Mouse (Mus musculus) heart, adult 2 months (tissue): ENCODE data around the gene Olfr39. TPM values are rescaled to one million over a fixed set of nuclear protein-coding genes. Genes with fewer than 3 reads are reported as not detected.
"Not testable (repeated sequence)": the region's sequence is repeated elsewhere in the genome, so short reads cannot be mapped to it uniquely, and the experiment has no call there.

Experiments used
- DNase-seq, 2 experiments: peaks; one replicate each; pipeline ENCODE4 v3.0.0; 2021
- H3K27ac ChIP-seq: fragments of 200-600 bp; 2 replicates; pipeline ENCODE4 v1.8.1; 2022
- H3K27me3 ChIP-seq: fragments of 200-500 bp; 2 replicates; pipeline ENCODE4 v1.6.1; 2012; ENCODE audit warnings: mild to moderate bottlenecking, low read length, inconsistent platforms, mixed read lengths; ENCODE audit not compliant: control insufficient read depth, insufficient read depth
- H3K36me3 ChIP-seq: fragments of 200-500 bp; 2 replicates; pipeline ENCODE4 v1.6.1; 2012; ENCODE audit warnings: low read length, inconsistent platforms; ENCODE audit not compliant: control insufficient read depth, insufficient read depth
- H3K4me1 ChIP-seq: fragments of 200-500 bp; 2 replicates; pipeline ENCODE4 v1.6.1; 2011; ENCODE audit warnings: low read length; ENCODE audit not compliant: control insufficient read depth, insufficient read depth
- H3K4me3 ChIP-seq: fragments of 200-600 bp; 2 replicates; pipeline ENCODE4 v1.8.1; 2022
- H3K79me2 ChIP-seq: fragments of 200-500 bp; replicated peaks from 2 replicates; pipeline ENCODE4 v1.6.1; 2012; ENCODE audit warnings: mild to moderate bottlenecking, inconsistent platforms, low read length, moderate library complexity, mixed read lengths; ENCODE audit not compliant: control insufficient read depth, insufficient read depth
- H3K9ac ChIP-seq: fragments of 200-500 bp; 2 replicates; pipeline ENCODE4 v1.6.1; 2012; ENCODE audit warnings: low read depth, mild to moderate bottlenecking, control low read depth, inconsistent platforms, low read length, mixed read lengths
- CTCF ChIP-seq: fragments of 200-600 bp; IDR thresholded peaks from 2 replicates; pipeline ENCODE4 v1.8.1; 2022; ENCODE audit warnings: antibody characterized with exemption, mild to moderate bottlenecking, moderate library complexity
- EP300 ChIP-seq: fragments of 200-500 bp; IDR thresholded peaks from 2 replicates; pipeline ENCODE4 v1.6.1; 2011; ENCODE audit warnings: low read depth, low read length, control low read depth; ENCODE audit not compliant: insufficient read depth
- POLR2A ChIP-seq: fragments of 200-500 bp; IDR thresholded peaks from 2 replicates; pipeline ENCODE4 v1.6.1; 2011; ENCODE audit warnings: mild to moderate bottlenecking, low read depth, low read length, control low read depth; ENCODE audit not compliant: insufficient read depth
- WGBS: fragments of 180-500 bp; shearing (Covaris S2); methylation state at CpG from one replicate; pipeline ENCODE4 v1.1.7; 2018; 5-methylcytosine and 5-hydroxymethylcytosine counted together
- intact Hi-C: fragments of 180-260 bp; cut with DNase I; formaldehyde crosslinking; loops from one replicate; pipeline ENCODE4 v1.15.1; 2025
- long read RNA-seq: library from polyadenylated mRNA; stranded (forward); transcript quantifications from one replicate; pipeline ENCODE4 v2.0.0, GENCODE M21; 2021
- polyA plus RNA-seq: library from polyadenylated mRNA; depleted of rRNA; stranded (reverse); fragments of >200 nt; gene quantifications from 2 replicates; pipeline ENCODE4 v1.2.3, GENCODE M21; 2012; rRNA removed
- total RNA-seq, 2 experiments: library from RNA; stranded (reverse); gene quantifications; 2 replicates each; pipeline ENCODE4 v1.2.3; 2021

Gene Olfr39
- total RNA-seq (not detected), polyA plus RNA-seq (not detected in 2 replicates)
- long read RNA-seq, result 0 reads

GRCm38 (mm10) chr9:20282051-20282450 lies at the start of gene Olfr39:
TSS of gene Olfr39 (plus strand) at chr9:20282351.
- Histone ChIP-seq H3K36me3 (no peaks in the 10 kb centered on the region), H3K4me1 (no peaks in the 10 kb centered on the region), H3K27me3 (no peaks in the 10 kb centered on the region), H3K79me2 (no peaks in the 10 kb centered on the region), H3K4me3 (no peak within 1 kb of the TSS), H3K27ac (no peak within 1 kb of the TSS), H3K9ac (no peak within 1 kb of the TSS)
- no peak for DNase-seq
- WGBS, result 70% methylated on average over 1 of the region's 1 CpGs
- intact Hi-C loops, result no loop called here
- no peak for TF ChIP-seq CTCF
- TF ChIP-seq EP300, result no peak
- no peak for TF ChIP-seq POLR2A

- Histone ChIP-seq H3K9ac (no peak within 1 kb of the TSS), H3K4me3 (no peak within 1 kb of the TSS), H3K79me2 (no peaks in the 10 kb centered on the region), H3K27ac (no peak within 1 kb of the TSS), H3K27me3 (no peaks in the 10 kb centered on the region), H3K4me1 (no peaks in the 10 kb centered on the region), H3K36me3 (no peaks in the 10 kb centered on the region)
- no peak for TF ChIP-seq CTCF
- TF ChIP-seq POLR2A, result no peak
- TF ChIP-seq EP300, result no peak
- no peak for DNase-seq
- intact Hi-C loops, result no loop called here
Measured at GRCm38 (mm10) chr9:20236819-20237218, 45.3 kb upstream of the Olfr39 start, which contains the start of gene Olfr872. TSS of gene Olfr872 (plus strand) at chr9:20237119.

- intact Hi-C loops, result no loop called here
- no peak overlapping the region for H3K9ac ChIP-seq
- WGBS, result 47% methylated on average over 2 of the region's 2 CpGs
Measured at GRCm38 (mm10) chr9:20237378-20237777, 44.8 kb upstream of the Olfr39 start.

GRCm38 (mm10) chr9:20295562-20295961 lies 13.4 kb downstream of the Olfr39 start:
- H3K4me3 ChIP-seq, H3K36me3 ChIP-seq, H3K79me2 ChIP-seq, H3K4me1 ChIP-seq, H3K27ac ChIP-seq, DNase-seq, intact Hi-C loops, H3K27me3 ChIP-seq, H3K9ac ChIP-seq: not testable (repeated sequence)
- WGBS, result 65% methylated on average over 5 of the region's 5 CpGs

More at GRCm38 (mm10) chr9:20237378-20237777, 44.8 kb upstream of the Olfr39 start:
- Histone ChIP-seq H3K79me2 (no peaks in the 10 kb centered on the region), H3K27me3 (no peaks in the 10 kb centered on the region), H3K27ac (no peak overlapping the region), H3K36me3 (no peaks in the 10 kb centered on the region), H3K4me1 (no peaks in the 10 kb centered on the region), H3K4me3 (no peak overlapping the region)
- TF ChIP-seq EP300 (no peak), POLR2A (no peak), CTCF (no peak)
- DNase-seq, result no peak

- WGBS, result 72% methylated on average over 1 of the region's 1 CpGs
Measured at GRCm38 (mm10) chr9:20298232-20298631, 16.1 kb downstream of the Olfr39 start, which contains the start of gene Olfr873. TSS of gene Olfr873 (plus strand) at chr9:20298532.

GRCm38 (mm10) chr9:20335994-20336393 lies 53.8 kb downstream of the Olfr39 start, which contains the start of gene Olfr18:
TSS of gene Olfr18 (minus strand) at chr9:20336094.
- H3K27me3 ChIP-seq, result no peaks in the 10 kb centered on the region
- TF ChIP-seq EP300, result no peak
- no peak for TF ChIP-seq POLR2A
- no peak for TF ChIP-seq CTCF
- no peaks in the 10 kb centered on the region for H3K79me2 ChIP-seq
- no peak within 1 kb of the TSS for H3K4me3 ChIP-seq
- no peaks in the 10 kb centered on the region for H3K4me1 ChIP-seq
- no peaks in the 10 kb centered on the region for H3K36me3 ChIP-seq
- H3K27ac ChIP-seq, result no peak within 1 kb of the TSS
- no peak for DNase-seq
- no peak within 1 kb of the TSS for H3K9ac ChIP-seq
- intact Hi-C loops, result no loop called here

More at GRCm38 (mm10) chr9:20298232-20298631, 16.1 kb downstream of the Olfr39 start, which contains the start of gene Olfr873:
- TF ChIP-seq EP300, result no peak
- no peak for TF ChIP-seq POLR2A
- no peak for TF ChIP-seq CTCF
- DNase-seq, result no peak
- no peaks in the 10 kb centered on the region for H3K27me3 ChIP-seq
- H3K27ac ChIP-seq, result no peak within 1 kb of the TSS
- intact Hi-C loops, result no loop called here
- no peaks in the 10 kb centered on the region for H3K36me3 ChIP-seq
- H3K4me1 ChIP-seq, result no peaks in the 10 kb centered on the region
- H3K4me3 ChIP-seq, result no peak within 1 kb of the TSS
- no peaks in the 10 kb centered on the region for H3K79me2 ChIP-seq
- no peak within 1 kb of the TSS for H3K9ac ChIP-seq

Other genes starting within 250 kb of the Olfr39 start
- not detected for gene Olfr867, start 224.8 kb upstream of the Olfr39 start, total RNA-seq
- gene Olfr867, start 224.8 kb upstream of the Olfr39 start, polyA plus RNA-seq, result not detected in 2 replicates
- not detected for gene Olfr868, start 183.7 kb upstream of the Olfr39 start, total RNA-seq
- gene Olfr868, start 183.7 kb upstream of the Olfr39 start, polyA plus RNA-seq, result not detected in 2 replicates
- gene Olfr869, start 153.3 kb upstream of the Olfr39 start, total RNA-seq, result not detected
- gene Olfr869, start 153.3 kb upstream of the Olfr39 start, polyA plus RNA-seq, result not detected in 2 replicates
- not detected for gene Olfr870, start 108.3 kb upstream of the Olfr39 start, total RNA-seq
- gene Olfr870, start 108.3 kb upstream of the Olfr39 start, polyA plus RNA-seq, result not detected in 2 replicates
- gene Olfr871, start 70.1 kb upstream of the Olfr39 start, total RNA-seq, result not detected
- gene Olfr871, start 70.1 kb upstream of the Olfr39 start, polyA plus RNA-seq, result not detected in 2 replicates
- not detected for gene Olfr872, start 45.2 kb upstream of the Olfr39 start, total RNA-seq
- not detected in 2 replicates for gene Olfr872, start 45.2 kb upstream of the Olfr39 start, polyA plus RNA-seq
- not detected for gene Olfr873, start 16.2 kb downstream of the Olfr39 start, total RNA-seq
- not detected in 2 replicates for gene Olfr873, start 16.2 kb downstream of the Olfr39 start, polyA plus RNA-seq
- gene Olfr18, start 53.7 kb downstream of the Olfr39 start, total RNA-seq, result not detected
- 0.06 TPM in 1 of 2 replicates, not detected in the other for gene Olfr18, start 53.7 kb downstream of the Olfr39 start, polyA plus RNA-seq
- gene Zfp560, start 102.8 kb downstream of the Olfr39 start, total RNA-seq, result 10 to 100 TPM in 1 of 2 experiments, 1 to 10 TPM in 1; 9.9 to 11.0 TPM
- 10.1 and 13.6 TPM in 2 replicates for gene Zfp560, start 102.8 kb downstream of the Olfr39 start, polyA plus RNA-seq
- 1 to 10 TPM; 7.5 to 9.8 TPM for gene Zfp26, start 177.8 kb downstream of the Olfr39 start, total RNA-seq
- gene Zfp26, start 177.8 kb downstream of the Olfr39 start, polyA plus RNA-seq, result 1.4 and 3.2 TPM in 2 replicates
- 10 to 100 TPM in 1 of 2 experiments, 1 to 10 TPM in 1; 7.9 to 12.8 TPM for gene Zfp426, start 210.4 kb downstream of the Olfr39 start, total RNA-seq
- gene Zfp426, start 210.4 kb downstream of the Olfr39 start, polyA plus RNA-seq, result 3.8 and 6.6 TPM in 2 replicates
- 10 to 100 TPM; 23.3 to 23.8 TPM for gene Zfp266, start 239.1 kb downstream of the Olfr39 start, total RNA-seq
- gene Zfp266, start 239.1 kb downstream of the Olfr39 start, polyA plus RNA-seq, result 6.0 and 10.6 TPM in 2 replicates